Mouse (Mus musculus) embryonic fibroblast, embryonic 13.5 days (primary cell): ENCODE measurements around the gene Slc25a22. TPM values are rescaled to one million over a fixed set of nuclear protein-coding genes. Genes with fewer than 3 reads are reported as not detected.

Experiments
- H3K27ac ChIP-seq: 2 replicates; pipeline ENCODE4 v1.5.1; 2012; ENCODE audit warnings: low read length, control low read depth, inconsistent platforms; ENCODE audit not compliant: insufficient read depth
- H3K4me1 ChIP-seq: 2 replicates; pipeline ENCODE4 v1.6.1; 2011; ENCODE audit warnings: low read length; ENCODE audit not compliant: control insufficient read depth, insufficient read depth
- H3K4me3 ChIP-seq: 2 replicates; pipeline ENCODE4 v1.5.1; 2011; ENCODE audit warnings: mild to moderate bottlenecking, control low read depth, low read length; ENCODE audit not compliant: insufficient read depth
- CTCF ChIP-seq: IDR thresholded peaks from 2 replicates; pipeline ENCODE4 v1.5.1; 2011; ENCODE audit warnings: mild to moderate bottlenecking, control low read depth, low read length, moderate library complexity, borderline replicate concordance; ENCODE audit not compliant: insufficient read depth
- POLR2A ChIP-seq: IDR thresholded peaks from 2 replicates; pipeline ENCODE4 v1.6.1; 2011; ENCODE audit warnings: low read depth, mild to moderate bottlenecking, control low read depth, low read length, moderate library complexity
- polyA plus RNA-seq: library from polyadenylated mRNA; stranded (reverse); fragments of >200 nt; gene quantifications from 2 replicates; pipeline ENCODE4 v1.2.4, GENCODE M21; 2011; ENCODE audit warnings: low read depth; ENCODE audit not compliant: missing spikeins, insufficient read length

Slc25a22 gene
- polyA plus RNA-seq, 1 experiment = 26.9 TPM

DNA sequence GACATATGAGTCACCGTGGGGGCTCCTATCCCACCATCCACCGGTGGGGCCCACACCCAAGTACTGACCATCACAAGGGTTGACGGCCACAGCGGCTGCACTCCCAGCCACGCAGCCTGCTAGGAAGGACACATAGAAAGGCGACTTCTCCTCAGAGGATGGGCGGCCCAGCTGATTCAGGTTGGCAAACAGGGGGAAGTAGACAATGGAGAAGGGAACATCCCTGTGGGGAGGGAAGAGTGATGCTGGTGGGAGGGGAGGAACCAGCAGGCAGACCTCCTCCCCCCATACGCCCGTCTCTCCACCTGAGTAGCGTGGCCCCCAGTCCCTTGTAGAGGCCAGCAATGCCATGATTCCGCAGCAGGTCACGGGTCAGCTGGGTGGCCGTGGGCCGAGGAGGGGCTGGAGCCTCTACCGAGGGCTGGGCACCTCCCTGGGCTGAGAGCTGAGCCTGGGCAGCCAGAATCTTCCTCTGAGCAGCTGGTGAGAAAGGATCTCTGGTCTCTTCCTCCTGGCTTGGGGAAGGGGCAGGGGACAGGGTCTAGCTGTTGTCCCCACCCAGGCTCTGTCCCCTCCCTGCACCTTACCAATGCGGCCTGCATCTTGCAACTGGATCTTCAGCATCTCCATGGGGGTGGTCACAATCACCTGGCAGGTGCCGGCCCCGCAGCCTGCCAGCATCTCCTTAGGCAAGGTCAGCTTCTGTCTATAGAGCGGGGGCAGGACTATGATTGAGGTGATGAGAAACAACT, 6.1 kb downstream of the Slc25a22 start:
- no peak overlapping the region for H3K4me3 ChIP-seq
- 0 out of 2 replicates have a peak, but pooled peaks cover 7% of the 10 kb centered on the region for H3K4me1 ChIP-seq
- TF ChIP-seq CTCF (no peak), POLR2A (no peak)

DNA sequence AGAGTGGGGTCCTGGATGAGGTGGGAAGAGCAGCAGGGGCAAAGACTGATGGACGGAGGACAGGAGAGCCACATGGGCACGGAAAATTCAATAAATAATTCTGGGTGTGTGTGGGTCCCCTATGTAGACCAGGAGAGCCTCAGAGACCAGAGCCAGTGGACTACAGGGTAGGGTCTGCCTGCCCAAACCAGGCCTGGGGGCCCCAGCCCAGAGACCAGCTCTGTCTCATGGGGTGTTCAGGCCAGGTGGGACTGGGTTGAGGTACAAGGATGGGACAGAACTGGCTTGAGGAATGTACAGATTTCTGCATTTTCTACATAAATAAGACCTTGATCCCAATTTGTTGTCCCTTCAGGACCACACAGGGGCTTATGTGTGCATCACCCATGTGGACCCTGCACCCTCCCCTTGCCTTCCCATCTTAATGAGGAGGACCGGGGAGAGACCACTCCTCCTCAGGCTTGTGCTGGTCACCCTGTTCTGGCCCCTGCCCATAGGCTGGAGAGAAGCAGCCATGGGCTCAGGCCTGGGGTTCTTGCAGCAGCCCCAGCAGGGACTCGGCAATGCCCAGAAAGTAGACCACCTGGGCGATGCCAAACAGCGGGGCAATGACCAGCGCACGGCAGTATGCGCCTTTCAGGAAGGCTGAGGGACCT, 7.0 kb downstream of the Slc25a22 start:
- no peak for TF ChIP-seq POLR2A
- no peak for TF ChIP-seq CTCF
- Histone ChIP-seq H3K27ac (no peak overlapping the region), H3K4me1 (0 out of 2 replicates have a peak, but pooled peaks cover 4% of the 10 kb centered on the region), H3K4me3 (no peak overlapping the region)

More for the DNA sequence above, 6.1 kb downstream of the Slc25a22 start:
- no peak overlapping the region for H3K27ac ChIP-seq

DNA sequence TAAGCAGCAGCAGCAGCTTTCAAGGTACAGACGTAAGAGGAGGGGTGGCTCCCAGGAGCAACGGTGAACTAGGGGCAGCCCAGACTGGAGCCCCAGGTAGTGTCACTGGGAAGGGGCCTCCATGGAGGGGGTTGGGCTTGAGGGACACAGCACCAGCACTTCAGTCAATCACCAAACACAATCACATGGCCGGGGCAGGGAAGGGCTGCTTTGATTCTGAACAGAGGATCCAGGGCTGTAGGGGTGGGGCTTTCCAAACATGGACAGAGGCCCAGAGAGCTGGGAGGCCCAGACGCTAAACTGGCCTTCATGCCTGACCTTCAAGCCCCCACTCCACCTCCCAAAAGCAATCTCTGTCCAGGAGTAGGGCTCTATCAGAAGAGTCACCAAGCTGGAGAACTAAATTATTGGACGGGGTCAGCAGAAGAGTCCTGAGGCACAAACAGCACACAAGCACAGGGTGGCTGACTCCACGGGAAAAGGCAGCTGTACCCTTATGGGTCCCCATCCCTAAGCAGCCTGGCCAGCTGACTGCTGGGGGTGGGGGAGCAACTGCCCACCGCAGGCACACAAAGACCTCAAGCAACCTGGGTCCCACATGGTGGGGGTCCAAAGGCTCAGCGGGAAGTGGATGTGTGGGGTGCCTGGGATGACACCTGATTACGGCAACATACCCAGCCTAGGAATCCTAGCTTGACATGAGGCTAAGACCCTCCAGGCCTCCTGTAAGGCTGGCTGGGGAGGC, 7.7 kb downstream of the Slc25a22 start:
- H3K4me3 ChIP-seq = no peak overlapping the region
- H3K27ac ChIP-seq = no peak overlapping the region
- H3K4me1 ChIP-seq = no peaks in the 10 kb centered on the region
- no peak for TF ChIP-seq CTCF
- TF ChIP-seq POLR2A = no peak

DNA sequence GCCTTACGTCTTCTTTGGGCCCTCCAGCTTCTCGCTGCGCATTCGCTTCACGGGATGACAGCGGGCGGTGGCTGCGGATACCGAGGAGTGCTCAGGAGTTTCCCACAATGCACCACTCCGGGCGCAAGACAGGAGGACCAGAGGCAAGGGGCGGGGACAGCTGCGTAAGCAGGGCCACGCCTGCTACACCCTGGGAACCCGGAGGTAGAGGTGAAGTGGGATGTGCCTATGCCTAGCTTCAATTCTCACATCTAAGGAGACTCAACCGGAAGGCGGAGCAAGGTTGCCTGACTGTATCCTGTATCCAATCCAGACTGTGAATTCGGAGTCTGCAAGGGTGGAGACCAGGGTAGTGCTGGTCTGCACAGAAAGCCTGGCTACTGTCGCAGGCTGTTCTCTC, 8.4 kb downstream of the Slc25a22 start, which contains the start of gene Cend1:
Gene Cend1 (minus strand): TSS at position 182 of the 400 bp plus-strand sequence.
- Histone ChIP-seq H3K27ac (no peak within 1 kb of the TSS), H3K4me3 (peak within 1 kb of the TSS; percentile 11; the same call in 1 of the 2 replicates)

DNA sequence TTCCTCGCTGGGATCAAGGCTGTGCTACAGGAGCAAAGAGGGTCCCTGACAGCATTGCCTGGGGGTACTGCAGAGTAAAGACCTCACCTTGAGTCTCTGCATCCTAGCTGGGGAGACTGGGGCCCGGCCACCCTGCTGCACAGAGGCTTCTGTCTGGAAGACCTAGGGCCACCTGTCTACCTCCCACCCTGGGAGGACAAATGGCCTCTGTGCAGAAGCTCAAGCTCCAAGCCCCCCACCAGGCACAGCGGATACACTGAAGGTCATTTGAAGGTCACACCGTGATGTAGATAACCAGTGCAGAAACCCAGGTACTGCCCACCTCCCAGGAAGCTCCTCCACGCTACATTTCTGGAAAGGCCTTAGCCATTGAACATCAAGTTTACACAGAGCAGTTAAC, 9.0 kb downstream of the Slc25a22 start:
- TF ChIP-seq POLR2A (no peak), CTCF (no peak)
- Histone ChIP-seq H3K4me3 (no peak overlapping the region), H3K27ac (no peak overlapping the region), H3K4me1 (no peaks in the 10 kb centered on the region)

More for the DNA sequence above, 8.4 kb downstream of the Slc25a22 start, which contains the start of gene Cend1:
- TF ChIP-seq POLR2A (peak; percentile 42), CTCF (no peak)
- H3K4me1 ChIP-seq = no peaks in the 10 kb centered on the region

DNA sequence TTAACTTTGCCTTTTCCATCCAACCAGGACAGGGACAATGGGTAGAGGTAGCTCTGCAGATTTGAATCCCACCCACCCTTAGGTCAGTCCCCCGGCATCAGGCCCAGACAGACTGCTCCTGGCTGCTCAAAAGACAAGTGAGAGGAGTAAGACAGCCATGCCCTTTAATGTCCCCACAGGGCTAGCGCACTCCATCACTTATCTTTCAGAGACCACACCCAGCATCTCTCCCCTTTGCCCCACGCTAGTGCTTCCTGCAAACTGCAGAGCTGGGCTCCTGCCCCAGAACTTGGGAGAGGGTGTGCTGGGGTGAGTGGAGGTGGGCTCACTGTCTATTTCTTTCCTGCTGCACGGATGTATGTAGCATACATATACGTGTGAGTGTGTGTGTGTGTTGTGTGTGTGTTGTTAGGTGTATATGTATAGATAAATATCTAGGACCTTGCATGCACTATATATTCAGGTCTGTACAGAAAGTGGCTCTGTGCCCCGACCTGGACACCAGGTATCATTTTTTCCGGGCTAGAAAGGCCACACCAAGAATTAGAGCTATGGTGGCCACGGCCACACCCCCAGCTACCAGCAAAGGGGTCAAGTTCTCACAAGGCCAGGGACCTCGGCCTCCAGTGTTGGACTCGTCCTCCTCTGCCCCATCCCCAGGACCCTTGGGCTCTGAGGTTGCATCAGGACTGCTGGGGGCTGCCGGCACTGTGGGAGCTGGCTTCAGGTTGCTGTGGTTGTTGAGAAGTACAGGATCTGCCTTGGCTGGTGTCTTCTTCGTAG, 10.6 kb downstream of the Slc25a22 start:
- no peak overlapping the region for H3K4me3 ChIP-seq
- no peak for TF ChIP-seq CTCF
- no peak for TF ChIP-seq POLR2A
- H3K27ac ChIP-seq = no peak overlapping the region
- no peaks in the 10 kb centered on the region for H3K4me1 ChIP-seq

DNA sequence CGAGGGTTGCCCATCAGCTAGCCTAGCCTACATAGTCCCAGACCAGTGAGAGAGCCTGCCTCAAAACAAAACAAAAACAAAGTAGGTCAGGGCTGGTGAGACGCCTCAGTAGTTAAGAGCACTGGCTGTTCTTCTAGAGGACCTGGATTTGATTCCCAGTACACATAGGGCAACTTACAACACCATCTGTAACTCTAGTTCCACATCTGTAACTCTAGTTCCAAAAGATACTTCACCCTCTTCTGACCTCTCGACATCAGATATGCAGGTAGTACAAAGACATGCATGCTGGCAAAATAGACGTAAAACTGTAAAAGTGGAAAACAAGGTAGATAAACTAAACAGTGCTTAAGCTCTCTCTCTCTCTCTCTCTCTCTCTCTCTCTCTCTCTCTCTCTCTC, 13.9 kb downstream of the Slc25a22 start:
- H3K4me3 ChIP-seq = no peak overlapping the region
- TF ChIP-seq POLR2A (no peak), CTCF (no peak)
- no peak overlapping the region for H3K27ac ChIP-seq
- no peaks in the 10 kb centered on the region for H3K4me1 ChIP-seq

DNA sequence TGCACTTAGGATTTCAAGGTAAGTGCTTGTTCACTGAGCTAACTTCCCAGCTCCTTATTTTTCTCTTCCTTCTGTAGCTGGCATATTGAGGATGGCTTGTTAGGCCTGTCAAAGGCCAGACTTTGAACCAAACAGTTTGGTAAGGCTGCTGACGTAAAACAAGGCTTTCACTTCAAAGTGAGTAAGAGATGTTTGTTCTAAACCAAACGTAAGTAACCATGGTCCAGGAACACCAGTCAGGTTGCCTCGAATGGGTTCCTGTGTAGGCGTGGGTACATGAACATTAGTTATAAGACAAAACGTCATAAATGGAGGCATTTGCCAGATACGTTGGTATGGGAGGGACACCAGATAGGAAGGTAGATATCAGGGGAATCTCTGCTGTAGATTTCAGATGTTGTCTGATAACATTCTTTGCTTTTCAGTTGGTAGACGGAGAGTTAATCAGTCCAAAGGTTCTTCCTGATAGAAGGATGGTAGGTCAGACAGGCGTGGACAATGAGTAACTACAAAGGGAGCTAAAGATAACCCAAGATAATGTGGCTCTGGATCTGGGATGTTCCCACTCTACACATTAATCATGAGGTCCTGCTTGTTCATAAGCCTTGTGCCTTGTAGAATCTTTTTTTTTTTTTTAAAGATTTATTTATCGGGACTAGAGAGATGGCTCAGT, 17.5 kb downstream of the Slc25a22 start:
- Histone ChIP-seq H3K4me3 (no peak overlapping the region), H3K27ac (no peak overlapping the region), H3K4me1 (0 out of 2 replicates have a peak, but pooled peaks cover 5% of the 10 kb centered on the region)
- TF ChIP-seq POLR2A (no peak), CTCF (no peak)
